Mouse (Mus musculus): ENCODE results near the gene Egln1. TPM values are rescaled to one million over a fixed set of nuclear protein-coding genes. Genes with fewer than 3 reads are reported as not detected.

Gene Egln1
- polyA plus RNA-seq, 1 experiment from 2014 or later, result 9.4 TPM

- Histone ChIP-seq H3K4me3 (replicated peaks; ENCODE audit: low read depth, low read length) (no peak overlapping the region), H3K9me3 (replicated peaks; ENCODE audit: low read length) (no peaks in the 10 kb centered on the region), H3K4me1 (replicated peaks; ENCODE audit: insufficient read depth, low read length) (no peaks in the 10 kb centered on the region), H3K36me3 (ENCODE audit: insufficient read depth, low read length) (peaks cover 8% of the 10 kb centered on the region; the same call in 1 of the 2 replicates), H3K27ac (no peak overlapping the region), H3K27me3 (ENCODE audit: insufficient read depth, low read length) (no peaks in the 10 kb centered on the region), H3K9ac (ENCODE audit: low read depth, low read length) (no peak overlapping the region), H3K4me2 (ENCODE audit: low read length) (no peak overlapping the region)
- DNase-seq (ENCODE audit: low spot score) (no peak), ATAC-seq (replicated peaks; ENCODE audit: low FRiP score, low read depth) (no peak)
- 70% methylated on average over 5 of the region's 5 CpGs for WGBS
- no peak for TF ChIP-seq CTCF (IDR thresholded peaks at IDR 0.05; ENCODE audit: low read depth)
Observed at GRCm38 (mm10) chr8:124935116-124935515, 14.0 kb downstream of the Egln1 start.

DNA sequence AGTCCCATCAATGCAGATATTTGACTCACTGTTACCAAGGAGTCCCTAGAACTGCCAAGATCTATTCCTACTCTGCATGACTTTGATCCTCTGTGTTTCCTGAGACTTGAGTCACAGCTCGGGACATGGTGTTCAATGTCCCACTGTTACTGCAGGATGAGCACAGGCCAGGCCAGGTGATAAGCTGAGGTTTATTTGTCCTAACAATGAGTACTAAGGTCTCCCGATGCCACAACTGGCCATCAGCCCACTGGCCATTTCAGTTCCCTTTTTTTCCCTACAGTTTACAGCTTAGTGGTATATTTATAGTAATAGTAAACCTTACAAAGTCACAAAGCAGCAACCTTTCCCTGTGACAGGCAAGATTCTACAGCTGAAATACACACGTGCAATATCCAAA lies 16.7 kb downstream of the Egln1 start:
- H3K36me3 ChIP-seq (ENCODE audit: insufficient read depth, low read length), result no peaks in the 10 kb centered on the region
- TF ChIP-seq CTCF (IDR thresholded peaks at IDR 0.05; ENCODE audit: low read depth), result no peak
- 0 out of 2 replicates have a peak, but pooled peaks cover 3% of the 10 kb centered on the region for H3K4me1 ChIP-seq (replicated peaks; ENCODE audit: insufficient read depth, low read length)
- no peak overlapping the region for H3K4me2 ChIP-seq (ENCODE audit: low read length)
- H3K9ac ChIP-seq (ENCODE audit: low read depth, low read length), result no peak overlapping the region
- 81% methylated on average over 3 of the region's 3 CpGs for WGBS
- H3K27me3 ChIP-seq (ENCODE audit: insufficient read depth, low read length), result no peaks in the 10 kb centered on the region
- no peak overlapping the region for H3K4me3 ChIP-seq (replicated peaks; ENCODE audit: low read depth, low read length)
- ATAC-seq (replicated peaks; ENCODE audit: low FRiP score, low read depth) (no peak), DNase-seq (ENCODE audit: low spot score) (no peak)
- H3K9me3 ChIP-seq (replicated peaks; ENCODE audit: low read length), result no peaks in the 10 kb centered on the region
- no peak overlapping the region for H3K27ac ChIP-seq

DNA sequence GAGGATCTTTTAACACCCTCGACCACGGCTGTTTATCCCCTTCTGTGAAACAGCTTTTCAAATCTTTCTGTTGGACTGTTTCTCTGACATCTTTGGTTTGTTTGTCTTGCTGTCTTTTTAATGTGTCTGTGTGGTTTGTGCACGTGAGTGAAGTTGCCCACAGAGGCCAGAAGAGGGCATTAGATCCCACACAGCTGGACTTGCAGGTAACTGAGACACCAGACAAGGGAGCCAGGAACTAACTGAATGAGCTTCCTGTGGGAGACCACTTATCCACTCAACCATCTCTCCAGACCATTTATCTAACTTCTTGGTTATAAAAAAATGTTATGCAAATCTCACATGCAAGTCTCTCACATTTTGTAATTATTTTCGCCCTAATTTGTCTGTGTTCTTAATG lies 18.5 kb downstream of the Egln1 start:
- WGBS, result 76% methylated on average over 4 of the region's 4 CpGs
- Histone ChIP-seq H3K4me3 (replicated peaks; ENCODE audit: low read depth, low read length) (no peak overlapping the region), H3K9me3 (replicated peaks; ENCODE audit: low read length) (no peaks in the 10 kb centered on the region), H3K27me3 (ENCODE audit: insufficient read depth, low read length) (no peaks in the 10 kb centered on the region), H3K27ac (no peak overlapping the region), H3K4me2 (ENCODE audit: low read length) (no peak overlapping the region), H3K9ac (ENCODE audit: low read depth, low read length) (no peak overlapping the region), H3K36me3 (ENCODE audit: insufficient read depth, low read length) (no peaks in the 10 kb centered on the region), H3K4me1 (replicated peaks; ENCODE audit: insufficient read depth, low read length) (0 out of 2 replicates have a peak, but pooled peaks cover 3% of the 10 kb centered on the region)
- ATAC-seq (replicated peaks; ENCODE audit: low FRiP score, low read depth), result no peak
- DNase-seq (ENCODE audit: low spot score), result no peak
- TF ChIP-seq CTCF (IDR thresholded peaks at IDR 0.05; ENCODE audit: low read depth), result peak; percentile 32; the same call in 1 of the 2 replicates

DNA sequence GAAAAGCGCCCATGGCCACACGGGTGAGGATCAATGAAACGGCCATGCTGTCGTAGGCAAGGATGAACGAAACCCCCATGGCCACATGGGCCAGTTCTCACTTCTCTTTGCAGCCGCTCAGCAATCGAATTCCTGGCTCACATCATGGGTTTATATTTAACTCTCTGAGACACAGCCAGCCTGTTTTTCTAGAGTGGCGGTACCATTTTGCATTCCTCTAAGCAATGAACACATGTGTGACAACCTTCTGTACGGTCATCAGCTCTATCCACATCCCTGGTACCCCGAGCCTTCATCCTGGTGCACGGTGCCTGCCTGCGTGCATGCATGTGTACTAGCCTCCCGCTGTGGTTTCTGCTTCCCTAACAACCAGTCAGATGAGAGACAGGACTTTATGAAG lies 19.0 kb downstream of the Egln1 start:
- Histone ChIP-seq H3K4me2 (ENCODE audit: low read length) (no peak overlapping the region), H3K36me3 (ENCODE audit: insufficient read depth, low read length) (no peaks in the 10 kb centered on the region), H3K27me3 (ENCODE audit: insufficient read depth, low read length) (no peaks in the 10 kb centered on the region), H3K9ac (ENCODE audit: low read depth, low read length) (no peak overlapping the region), H3K27ac (no peak overlapping the region), H3K9me3 (replicated peaks; ENCODE audit: low read length) (no peaks in the 10 kb centered on the region), H3K4me3 (replicated peaks; ENCODE audit: low read depth, low read length) (no peak overlapping the region), H3K4me1 (replicated peaks; ENCODE audit: insufficient read depth, low read length) (0 out of 2 replicates have a peak, but pooled peaks cover 3% of the 10 kb centered on the region)
- peak; percentile 8 for DNase-seq (ENCODE audit: low spot score)
- 72% methylated on average over 13 of the region's 13 CpGs for WGBS
- no peak for ATAC-seq (replicated peaks; ENCODE audit: low FRiP score, low read depth)
- TF ChIP-seq CTCF (IDR thresholded peaks at IDR 0.05; ENCODE audit: low read depth), result no peak

- ATAC-seq (replicated peaks; ENCODE audit: low FRiP score, low read depth), result no peak
- H3K36me3 ChIP-seq (ENCODE audit: insufficient read depth, low read length), result no peaks in the 10 kb centered on the region
- no peaks in the 10 kb centered on the region for H3K27me3 ChIP-seq (ENCODE audit: insufficient read depth, low read length)
- H3K27ac ChIP-seq, result no peak overlapping the region
- TF ChIP-seq CTCF (IDR thresholded peaks at IDR 0.05; ENCODE audit: low read depth), result no peak
- no peak overlapping the region for H3K4me2 ChIP-seq (ENCODE audit: low read length)
- 0 out of 2 replicates have a peak, but pooled peaks cover 3% of the 10 kb centered on the region for H3K4me1 ChIP-seq (replicated peaks; ENCODE audit: insufficient read depth, low read length)
- H3K4me3 ChIP-seq (replicated peaks; ENCODE audit: low read depth, low read length), result no peak overlapping the region
- no peak for DNase-seq (ENCODE audit: low spot score)
- 76% methylated on average over 11 of the region's 11 CpGs for whole genome bisulfite sequencing
- H3K9ac ChIP-seq (ENCODE audit: low read depth, low read length), result no peak overlapping the region
- H3K9me3 ChIP-seq (replicated peaks; ENCODE audit: low read length), result no peaks in the 10 kb centered on the region
Observed at GRCm38 (mm10) chr8:124929006-124929405, 20.1 kb downstream of the Egln1 start.

GRCm38 (mm10) chr8:124926351-124926771 lies 22.8 kb downstream of the Egln1 start:
- Histone ChIP-seq H3K4me2 (ENCODE audit: low read length) (no peak overlapping the region), H3K27me3 (ENCODE audit: insufficient read depth, low read length) (no peaks in the 10 kb centered on the region), H3K27ac (no peak overlapping the region), H3K9me3 (replicated peaks; ENCODE audit: low read length) (no peaks in the 10 kb centered on the region), H3K4me3 (replicated peaks; ENCODE audit: low read depth, low read length) (no peak overlapping the region), H3K36me3 (ENCODE audit: insufficient read depth, low read length) (no peaks in the 10 kb centered on the region), H3K4me1 (replicated peaks; ENCODE audit: insufficient read depth, low read length) (0 out of 2 replicates have a peak, but pooled peaks cover 3% of the 10 kb centered on the region), H3K9ac (ENCODE audit: low read depth, low read length) (no peak overlapping the region)
- no peak for DNase-seq (ENCODE audit: low spot score)
- WGBS, result 54% methylated on average over 10 of the region's 10 CpGs
- ATAC-seq (replicated peaks; ENCODE audit: low FRiP score, low read depth), result no peak; the same call in 1 of the 2 replicates
- TF ChIP-seq CTCF (IDR thresholded peaks at IDR 0.05; ENCODE audit: low read depth), result no peak

All from kidney, postnatal 0 days (tissue).